Mouse (Mus musculus): ENCODE results near the gene Spam1. TPM values are rescaled to one million over a fixed set of nuclear protein-coding genes. Genes with fewer than 3 reads are reported as not detected.

The Spam1 gene
- not detected in 2 replicates for polyA plus RNA-seq (2016; fragmentation: Nextera tagmentation; extraction: Ambion mirVana)

DNA sequence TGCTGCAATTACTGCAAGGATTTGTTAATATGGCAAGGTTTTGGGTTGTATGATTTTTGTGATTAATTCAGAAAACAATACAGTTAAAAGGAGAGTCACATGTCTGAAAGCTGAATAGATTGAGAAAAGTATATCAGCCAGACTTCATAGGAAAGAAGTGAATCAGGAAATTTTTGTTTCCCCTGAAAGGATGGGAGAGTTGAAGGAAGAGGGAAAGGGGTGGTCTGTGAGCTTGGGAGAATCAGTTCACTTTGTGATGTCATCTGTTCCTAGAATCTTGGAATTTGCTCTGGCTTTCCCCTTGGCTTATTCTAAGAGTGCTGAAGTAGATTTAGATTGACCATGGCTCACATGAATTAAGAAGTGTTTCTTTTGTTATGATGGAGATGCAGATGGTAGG, at the start of gene Spam1:
Spam1 (plus strand) TSS at position 301 of the 400 bp plus-strand sequence.
- Histone ChIP-seq H3K36me3 (no peaks in the 10 kb centered on the region), H3K27me3 (no peaks in the 10 kb centered on the region), H3K9me3 (no peaks in the 10 kb centered on the region), H3K4me2 (no peak within 1 kb of the TSS), H3K4me1 (replicated peaks) (no peaks in the 10 kb centered on the region), H3K9ac (replicated peaks) (no peak within 1 kb of the TSS), H3K27ac (no peak within 1 kb of the TSS), H3K4me3 (replicated peaks) (no peak within 1 kb of the TSS)
- ATAC-seq (ENCODE audit: insufficient number of reproducible peaks, insufficient read depth, low FRiP score, low TSS enrichment, low read depth), result no peak

DNA sequence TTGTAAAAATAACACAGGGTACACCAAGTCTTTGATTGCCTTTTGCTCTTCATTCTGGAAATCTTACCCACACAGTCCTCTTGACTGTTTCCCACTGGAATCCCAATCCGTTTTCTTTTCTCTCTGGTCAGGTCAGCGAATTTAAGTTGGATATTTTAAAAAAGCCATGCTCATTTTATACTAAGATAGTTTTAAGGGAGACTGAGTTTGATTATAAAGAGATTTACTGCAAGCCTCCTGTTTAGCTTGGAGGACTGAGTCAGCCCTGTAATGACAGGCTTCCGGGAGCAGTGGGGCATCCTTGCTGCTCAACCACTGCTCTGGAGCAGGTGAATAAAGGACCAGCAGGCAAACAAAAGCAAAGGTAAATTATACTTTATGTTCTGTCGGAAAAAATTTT, 43.0 kb upstream of the Spam1 start, which contains the start of gene Hyal4:
Hyal4 (plus strand) TSS at position 301 of the 400 bp plus-strand sequence.
- Histone ChIP-seq H3K9me3 (no peaks in the 10 kb centered on the region), H3K9ac (replicated peaks) (no peak within 1 kb of the TSS), H3K27ac (no peak within 1 kb of the TSS), H3K36me3 (no peaks in the 10 kb centered on the region), H3K4me2 (no peak within 1 kb of the TSS), H3K4me1 (replicated peaks) (no peaks in the 10 kb centered on the region), H3K27me3 (no peaks in the 10 kb centered on the region), H3K4me3 (replicated peaks) (no peak within 1 kb of the TSS)
- ATAC-seq (ENCODE audit: insufficient number of reproducible peaks, insufficient read depth, low FRiP score, low TSS enrichment, low read depth), result no peak
- 81% methylated on average over 4 of the region's 4 CpGs for WGBS

- Histone ChIP-seq H3K36me3 (no peaks in the 10 kb centered on the region), H3K4me1 (replicated peaks) (no peaks in the 10 kb centered on the region), H3K27ac (no peak overlapping the region), H3K27me3 (no peaks in the 10 kb centered on the region), H3K9ac (replicated peaks) (no peak overlapping the region), H3K4me2 (no peak overlapping the region), H3K9me3 (no peaks in the 10 kb centered on the region), H3K4me3 (replicated peaks) (no peak overlapping the region)
- WGBS, result 51% methylated on average over 3 of the region's 3 CpGs
- ATAC-seq (ENCODE audit: insufficient number of reproducible peaks, insufficient read depth, low FRiP score, low TSS enrichment, low read depth), result no peak
Measured at GRCm38 (mm10) chr6:24759281-24759680, 31.7 kb upstream of the Spam1 start.

- H3K4me3 ChIP-seq (replicated peaks), result no peak overlapping the region
- H3K27ac ChIP-seq, result no peak overlapping the region
- 83% methylated on average over 2 of the region's 2 CpGs for WGBS
- H3K4me1 ChIP-seq (replicated peaks), result no peaks in the 10 kb centered on the region
- no peak overlapping the region for H3K9ac ChIP-seq (replicated peaks)
- no peaks in the 10 kb centered on the region for H3K36me3 ChIP-seq
- no peak for ATAC-seq (ENCODE audit: insufficient number of reproducible peaks, insufficient read depth, low FRiP score, low TSS enrichment, low read depth)
- no peaks in the 10 kb centered on the region for H3K9me3 ChIP-seq
- H3K27me3 ChIP-seq, result no peaks in the 10 kb centered on the region
- no peak overlapping the region for H3K4me2 ChIP-seq
Measured at GRCm38 (mm10) chr6:24766261-24766660, 24.7 kb upstream of the Spam1 start.

DNA sequence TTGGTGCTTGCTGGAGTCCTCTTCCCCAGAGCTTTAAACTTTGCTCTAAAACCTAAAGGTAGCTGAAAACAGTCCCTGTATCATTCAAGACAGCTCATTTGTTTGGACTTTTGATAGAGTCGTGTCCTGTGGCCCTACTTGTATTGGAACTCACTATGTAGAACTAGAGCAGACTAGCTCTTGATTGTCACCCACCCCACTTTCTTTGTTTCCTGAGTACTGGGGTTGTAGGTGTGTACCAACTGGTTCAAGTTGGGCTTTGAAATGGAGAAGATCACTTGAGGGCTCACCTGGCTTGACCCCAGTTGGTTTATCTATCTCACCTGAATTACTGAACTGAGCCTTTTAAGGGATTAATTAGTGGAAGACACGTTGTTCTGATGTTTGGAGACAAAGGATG, 11.8 kb upstream of the Spam1 start:
- Histone ChIP-seq H3K9me3 (no peaks in the 10 kb centered on the region), H3K4me2 (no peak overlapping the region), H3K4me1 (replicated peaks) (no peaks in the 10 kb centered on the region), H3K27me3 (no peaks in the 10 kb centered on the region), H3K4me3 (replicated peaks) (no peak overlapping the region), H3K27ac (no peak overlapping the region), H3K36me3 (no peaks in the 10 kb centered on the region), H3K9ac (replicated peaks) (no peak overlapping the region)
- ATAC-seq (ENCODE audit: insufficient number of reproducible peaks, insufficient read depth, low FRiP score, low TSS enrichment, low read depth), result no peak
- 64% methylated on average over 2 of the region's 2 CpGs for WGBS

DNA sequence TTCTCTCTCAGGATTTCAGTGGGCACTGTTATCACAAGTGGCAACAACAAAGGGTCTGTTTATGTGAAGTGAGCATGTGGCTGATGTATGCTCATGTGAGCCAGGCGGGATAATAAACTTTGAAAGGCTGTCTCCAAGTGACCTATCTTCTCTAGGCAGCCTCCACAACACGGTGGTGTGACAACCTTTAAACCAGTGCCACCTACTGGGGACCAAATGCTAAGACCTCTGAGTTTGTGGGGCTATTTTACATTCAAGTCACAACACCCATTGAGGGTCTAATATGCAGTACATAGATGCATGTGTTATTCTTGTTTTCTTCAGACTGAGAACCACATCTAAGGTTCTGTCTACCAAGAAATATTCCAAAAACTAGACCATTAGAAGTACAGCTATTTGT, 31.1 kb downstream of the Spam1 start:
- 56% methylated on average over 2 of the region's 2 CpGs for WGBS
- no peaks in the 10 kb centered on the region for H3K27me3 ChIP-seq

More for the DNA sequence above, 31.1 kb downstream of the Spam1 start:
- no peak overlapping the region for H3K4me2 ChIP-seq
- no peaks in the 10 kb centered on the region for H3K36me3 ChIP-seq
- H3K9ac ChIP-seq (replicated peaks), result no peak overlapping the region
- no peak for ATAC-seq (ENCODE audit: insufficient number of reproducible peaks, insufficient read depth, low FRiP score, low TSS enrichment, low read depth)
- no peaks in the 10 kb centered on the region for H3K9me3 ChIP-seq
- H3K4me1 ChIP-seq (replicated peaks), result no peaks in the 10 kb centered on the region
- H3K4me3 ChIP-seq (replicated peaks), result no peak overlapping the region
- no peak overlapping the region for H3K27ac ChIP-seq

Other genes starting within 250 kb of the Spam1 start
- gene Lmod2, start 193.4 kb upstream of the Spam1 start, polyA plus RNA-seq (2016; fragmentation: Nextera tagmentation; extraction: Ambion mirVana), result 0.31 TPM in 1 of 2 replicates, not detected in the other
- 79.7 and 80.7 TPM in 2 replicates for gene Wasl, start 126.2 kb upstream of the Spam1 start, polyA plus RNA-seq (2016; fragmentation: Nextera tagmentation; extraction: Ambion mirVana)
- gene Hyal6, start 57.9 kb upstream of the Spam1 start, polyA plus RNA-seq (2016; fragmentation: Nextera tagmentation; extraction: Ambion mirVana), result not detected in 2 replicates
- gene Hyal4, start 42.9 kb upstream of the Spam1 start, polyA plus RNA-seq (2016; fragmentation: Nextera tagmentation; extraction: Ambion mirVana), result not detected in 2 replicates
- not detected in 2 replicates for gene Hyal5, start 66.8 kb downstream of the Spam1 start, polyA plus RNA-seq (2016; fragmentation: Nextera tagmentation; extraction: Ambion mirVana)
- gene Tmem229a, start 165.1 kb downstream of the Spam1 start, polyA plus RNA-seq (2016; fragmentation: Nextera tagmentation; extraction: Ambion mirVana), result 0.51 and 0.76 TPM in 2 replicates